Mouse (Mus musculus) thymus, adult 2 months (tissue): ENCODE data around the gene Peli2.

ENCODE experiments used
- CTCF ChIP-seq: fragments of 200-500 bp; IDR thresholded peaks from 2 replicates; pipeline ENCODE4 v1.5.1; 2012; ENCODE audit warnings: mild to moderate bottlenecking, control low read depth, low read length, moderate library complexity, borderline replicate concordance; ENCODE audit not compliant: control insufficient read depth, poor library complexity, insufficient read depth; ENCODE audit errors: extremely low read depth
- POLR2A ChIP-seq: fragments of 200-500 bp; IDR thresholded peaks from 2 replicates; pipeline ENCODE4 v1.6.1; 2012; ENCODE audit warnings: mild to moderate bottlenecking, low read length, control low read depth, moderate library complexity; ENCODE audit not compliant: control insufficient read depth, poor library complexity, insufficient read depth; ENCODE audit errors: extremely low read depth

GRCm38 (mm10) chr14:48072104-48072503 lies 48.5 kb upstream of the Peli2 start:
- TF ChIP-seq CTCF, result no peak
- TF ChIP-seq POLR2A, result no peak
